Mouse (Mus musculus) hindbrain, postnatal 0 days (tissue): ENCODE measurements around the gene Gadd45b. TPM values are rescaled to one million over a fixed set of nuclear protein-coding genes. Genes with fewer than 3 reads are reported as not detected.

Experiments used
- ATAC-seq: fragments of 200-750 bp; cut with Nextera tagmentation; 2 replicates; pipeline ENCODE4 v1.8.0; 2017; ENCODE audit warnings: mild to moderate bottlenecking, moderate TSS enrichment, moderate library complexity
- DNase-seq: peaks from one replicate; pipeline ENCODE4 v3.0.0-alpha.2; 2015; ENCODE audit warnings: low spot score
- H3K27ac ChIP-seq: fragments of 300-500 bp; sonication (generic); 2 replicates; pipeline ENCODE4 v1.5.1; 2014; ENCODE audit warnings: mild to moderate bottlenecking
- H3K27me3 ChIP-seq: fragments of 300-500 bp; sonication (generic); 2 replicates; pipeline ENCODE4 v1.6.1; 2014; ENCODE audit warnings: low read length, mixed read lengths; ENCODE audit not compliant: insufficient read depth
- H3K36me3 ChIP-seq: fragments of 300-500 bp; sonication (generic); 2 replicates; pipeline ENCODE4 v1.6.1; 2014; ENCODE audit warnings: low read length, mixed read lengths; ENCODE audit not compliant: insufficient read depth
- H3K4me1 ChIP-seq: fragments of 300-500 bp; sonication (generic); 2 replicates; pipeline ENCODE4 v1.6.1; 2014; ENCODE audit warnings: antibody characterized with exemption, low read length, mixed read lengths; ENCODE audit not compliant: insufficient read depth
- H3K4me2 ChIP-seq: fragments of 300-500 bp; sonication (generic); 2 replicates; pipeline ENCODE4 v1.6.1; 2014; ENCODE audit warnings: low read depth, mild to moderate bottlenecking, low read length, moderate library complexity, mixed read lengths
- H3K4me3 ChIP-seq: fragments of 300-500 bp; sonication (generic); 2 replicates; pipeline ENCODE4 v1.5.1; 2014; ENCODE audit warnings: low read length
- H3K9ac ChIP-seq: fragments of 300-500 bp; sonication (generic); replicated peaks from 2 replicates; pipeline ENCODE4 v1.6.1; 2014; ENCODE audit warnings: mild to moderate bottlenecking, low read length, moderate library complexity, mixed read lengths
- H3K9me3 ChIP-seq: fragments of 300-500 bp; sonication (generic); 2 replicates; pipeline ENCODE4 v1.6.1; 2016; ENCODE audit warnings: low read length, mixed read lengths
- CTCF ChIP-seq: IDR thresholded peaks from 2 replicates; pipeline ENCODE4 v1.5.1; 2016; ENCODE audit warnings: antibody characterized with exemption, control low read depth, low read depth
- WGBS: fragments of 180-500 bp; shearing (Covaris S2); extraction: QIAGEN DNeasy Blood & Tissue Kit; methylation state at CpG from one replicate; pipeline ENCODE4 v1.1.7; 2014; 5-methylcytosine and 5-hydroxymethylcytosine counted together
- polyA plus RNA-seq: library from polyadenylated mRNA; unstranded; fragments of >200 nt; fragmentation: Nextera tagmentation; extraction: Ambion mirVana; gene quantifications from 2 replicates; pipeline ENCODE4 v1.2.1, GENCODE M21; 2015
- total RNA-seq: library from RNA; depleted of rRNA; stranded (reverse); fragments of >200 nt; gene quantifications from 2 replicates; pipeline ENCODE4 v1.2.3, GENCODE M21; 2014

Gene Gadd45b
- total and polyA plus RNA-seq, 2 experiments from 2014 or later, result 8.2 to 8.6 TPM

GRCm38 (mm10) chr10:80895697-80896096 is 34.2 kb upstream of the Gadd45b start:
- DNase-seq (no peak), ATAC-seq (no peak)
- WGBS, result 81% methylated on average over 6 of the region's 6 CpGs
- Histone ChIP-seq H3K27me3 (no peaks in the 10 kb centered on the region), H3K4me1 (0 out of 2 replicates have a peak, but pooled peaks cover 3% of the 10 kb centered on the region), H3K27ac (no peak overlapping the region), H3K4me2 (no peak overlapping the region), H3K36me3 (no peaks in the 10 kb centered on the region), H3K9me3 (no peaks in the 10 kb centered on the region), H3K4me3 (no peak overlapping the region), H3K9ac (no peak overlapping the region)
- TF ChIP-seq CTCF, result no peak

GRCm38 (mm10) chr10:80896581-80897485 is 33.0 kb upstream of the Gadd45b start:
- no peak overlapping the region for H3K4me2 ChIP-seq
- no peak overlapping the region for H3K4me3 ChIP-seq
- no peak overlapping the region for H3K27ac ChIP-seq
- ATAC-seq, result no peak
- no peaks in the 10 kb centered on the region for H3K36me3 ChIP-seq
- no peak for DNase-seq
- H3K9me3 ChIP-seq, result no peaks in the 10 kb centered on the region
- no peak for TF ChIP-seq CTCF
- 0 out of 2 replicates have a peak, but pooled peaks cover 3% of the 10 kb centered on the region for H3K4me1 ChIP-seq
- 72% methylated on average over 24 of the region's 24 CpGs for WGBS
- no peaks in the 10 kb centered on the region for H3K27me3 ChIP-seq
- H3K9ac ChIP-seq, result no peak overlapping the region

GRCm38 (mm10) chr10:80897861-80898510 is 31.9 kb upstream of the Gadd45b start:
- H3K9ac ChIP-seq, result 0 out of 2 replicates have a peak overlapping the region, but pooled peaks have one; percentile 19
- H3K9me3 ChIP-seq, result no peaks in the 10 kb centered on the region
- no peaks in the 10 kb centered on the region for H3K27me3 ChIP-seq
- no peak overlapping the region for H3K4me3 ChIP-seq
- no peak for ATAC-seq
- peaks cover 5% of the 10 kb centered on the region; the same call in 1 of the 2 replicates for H3K36me3 ChIP-seq
- no peak overlapping the region; the same call in 1 of the 2 replicates for H3K4me2 ChIP-seq
- WGBS, result 32% methylated on average over 41 of the region's 41 CpGs
- H3K4me1 ChIP-seq, result 0 out of 2 replicates have a peak, but pooled peaks cover 3% of the 10 kb centered on the region
- no peak overlapping the region for H3K27ac ChIP-seq
- TF ChIP-seq CTCF, result 0 out of 2 replicates have a peak, but pooled peaks have one; percentile 6
- DNase-seq, result peak; percentile 48

- Histone ChIP-seq H3K36me3 (peaks cover 16% of the 10 kb centered on the region; the same call in 1 of the 2 replicates), H3K9me3 (no peaks in the 10 kb centered on the region), H3K9ac (no peak overlapping the region), H3K4me2 (peak overlapping the region; percentile 81; the same call in 1 of the 2 replicates), H3K4me3 (no peak overlapping the region), H3K4me1 (0 out of 2 replicates have a peak, but pooled peaks cover 3% of the 10 kb centered on the region), H3K27me3 (no peaks in the 10 kb centered on the region), H3K27ac (no peak overlapping the region)
- ATAC-seq (no peak), DNase-seq (no peak)
- TF ChIP-seq CTCF, result no peak
- 90% methylated on average over 8 of the region's 8 CpGs for WGBS
Observed at GRCm38 (mm10) chr10:80899074-80899473, 30.8 kb upstream of the Gadd45b start.

- Histone ChIP-seq H3K9me3 (no peaks in the 10 kb centered on the region), H3K4me1 (0 out of 2 replicates have a peak, but pooled peaks cover 3% of the 10 kb centered on the region), H3K9ac (peak overlapping the region; percentile 78), H3K4me3 (peak overlapping the region; percentile 84), H3K27ac (peak overlapping the region; percentile 91), H3K36me3 (peaks cover 23% of the 10 kb centered on the region; the same call in 1 of the 2 replicates), H3K4me2 (peak overlapping the region; percentile 81), H3K27me3 (no peaks in the 10 kb centered on the region)
- DNase-seq, result peak; percentile 18
- 17% methylated on average over 25 of the region's 25 CpGs for WGBS
- no peak for TF ChIP-seq CTCF
- ATAC-seq, result no peak
Observed at GRCm38 (mm10) chr10:80899591-80900317, 30.1 kb upstream of the Gadd45b start.
